Mouse (Mus musculus): ENCODE measurements around the gene Sox5. TPM values are rescaled to one million over a fixed set of nuclear protein-coding genes. Genes with fewer than 3 reads are reported as not detected.

Sox5 gene
- polyA plus RNA-seq, 1 experiment = 4.6 TPM

- H3K27ac ChIP-seq (replicated peaks; ENCODE audit: low read depth, low read length) = no peak overlapping the region
- no peak overlapping the region for H3K4me3 ChIP-seq (ENCODE audit: insufficient read depth, low read depth, low read length)
- H3K4me1 ChIP-seq (ENCODE audit: control insufficient read depth, insufficient read depth, insufficient read length, low read length) = no peaks in the 10 kb centered on the region
Observed at GRCm38 (mm10) chr6:144457500-144457899, 324.3 kb downstream of the Sox5 start.

GRCm38 (mm10) chr6:144454291-144455276 is 327.2 kb downstream of the Sox5 start:
- Histone ChIP-seq H3K4me1 (ENCODE audit: control insufficient read depth, insufficient read depth, insufficient read length, low read length) (no peaks in the 10 kb centered on the region), H3K27ac (replicated peaks; ENCODE audit: low read depth, low read length) (no peak overlapping the region), H3K4me3 (ENCODE audit: insufficient read depth, low read depth, low read length) (no peak overlapping the region)

GRCm38 (mm10) chr6:144453605-144454004 is 328.2 kb downstream of the Sox5 start:
- Histone ChIP-seq H3K27ac (replicated peaks; ENCODE audit: low read depth, low read length) (no peak overlapping the region), H3K4me3 (ENCODE audit: insufficient read depth, low read depth, low read length) (no peak overlapping the region), H3K4me1 (ENCODE audit: control insufficient read depth, insufficient read depth, insufficient read length, low read length) (no peaks in the 10 kb centered on the region)

DNA sequence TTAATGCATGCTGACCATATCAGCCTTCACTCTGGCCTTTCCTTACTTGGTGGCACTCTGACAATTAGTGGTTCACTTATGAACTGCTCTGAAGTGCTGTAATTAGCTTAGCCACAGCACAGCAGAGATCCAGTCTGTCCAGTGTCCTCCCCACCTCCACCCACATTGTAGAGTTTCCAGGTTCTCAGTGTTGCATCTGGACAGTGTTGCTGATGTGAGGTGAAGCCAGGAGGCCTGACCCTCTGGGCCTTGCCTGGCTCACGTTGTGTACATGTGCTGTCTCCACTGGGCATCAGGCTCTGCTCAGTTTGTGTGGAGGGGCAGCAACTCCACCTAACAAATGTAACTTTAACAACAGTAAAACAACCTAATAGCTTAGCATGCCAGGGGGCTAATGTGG is 328.6 kb downstream of the Sox5 start:
- no peak overlapping the region for H3K4me3 ChIP-seq (ENCODE audit: insufficient read depth, low read depth, low read length)
- H3K4me1 ChIP-seq (ENCODE audit: control insufficient read depth, insufficient read depth, insufficient read length, low read length) = no peaks in the 10 kb centered on the region
- H3K27ac ChIP-seq (replicated peaks; ENCODE audit: low read depth, low read length) = no peak overlapping the region

GRCm38 (mm10) chr6:144452200-144452977 is 329.4 kb downstream of the Sox5 start:
- Histone ChIP-seq H3K27ac (replicated peaks; ENCODE audit: low read depth, low read length) (no peak overlapping the region), H3K4me3 (ENCODE audit: insufficient read depth, low read depth, low read length) (no peak overlapping the region), H3K4me1 (ENCODE audit: control insufficient read depth, insufficient read depth, insufficient read length, low read length) (no peaks in the 10 kb centered on the region)

DNA sequence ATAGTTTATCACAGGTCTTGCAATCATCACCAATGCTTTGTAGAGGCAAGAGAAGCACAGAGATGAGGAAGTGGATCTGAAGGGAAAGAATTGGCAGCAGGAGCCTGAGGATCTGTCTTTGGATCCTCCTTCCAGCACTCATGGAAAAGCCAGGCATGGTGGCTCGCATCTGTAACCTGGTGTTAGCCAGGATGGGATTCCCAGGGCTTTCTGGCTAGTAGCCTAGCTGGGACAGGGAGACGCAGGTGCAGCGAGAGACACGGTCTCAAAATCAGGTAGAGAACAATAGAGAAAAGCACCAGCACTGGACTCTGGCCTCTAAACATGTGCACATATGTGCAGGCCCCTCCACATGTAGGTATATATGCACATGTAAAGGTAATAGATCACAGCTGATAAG is 330.1 kb downstream of the Sox5 start:
- Histone ChIP-seq H3K4me3 (ENCODE audit: insufficient read depth, low read depth, low read length) (no peak overlapping the region), H3K4me1 (ENCODE audit: control insufficient read depth, insufficient read depth, insufficient read length, low read length) (no peaks in the 10 kb centered on the region), H3K27ac (replicated peaks; ENCODE audit: low read depth, low read length) (no peak overlapping the region)

DNA sequence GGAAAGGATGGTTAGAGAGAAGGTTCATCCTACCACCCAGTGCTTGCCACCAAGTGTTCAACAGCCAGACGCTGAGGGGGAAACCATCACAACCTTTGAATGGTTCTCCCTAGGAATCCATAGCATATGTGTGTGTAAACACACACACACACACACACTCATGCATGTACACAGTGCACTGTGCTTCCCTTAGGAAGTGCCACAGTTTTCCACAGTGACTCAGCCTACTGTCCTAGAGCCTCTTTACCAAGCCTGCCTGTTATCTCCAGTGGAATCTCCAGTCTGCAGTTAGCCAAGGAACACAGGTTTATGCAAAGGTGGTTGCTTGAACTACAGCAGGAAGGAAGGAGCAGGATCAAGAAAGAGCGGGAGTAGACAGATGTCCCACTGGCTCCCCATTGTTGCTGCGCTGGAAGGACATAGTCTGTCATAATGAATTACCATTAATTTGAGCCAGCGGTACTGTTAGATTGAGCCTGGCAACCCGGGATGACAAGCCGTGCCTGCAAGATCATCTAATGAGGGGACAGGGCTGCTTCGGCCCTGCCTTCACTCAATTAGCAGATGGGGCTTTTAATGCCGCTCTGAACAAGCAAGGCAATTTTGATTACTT is 335.9 kb downstream of the Sox5 start:
- Histone ChIP-seq H3K4me1 (ENCODE audit: control insufficient read depth, insufficient read depth, insufficient read length, low read length) (no peaks in the 10 kb centered on the region), H3K27ac (replicated peaks; ENCODE audit: low read depth, low read length) (no peak overlapping the region), H3K4me3 (ENCODE audit: insufficient read depth, low read depth, low read length) (no peak overlapping the region)

DNA sequence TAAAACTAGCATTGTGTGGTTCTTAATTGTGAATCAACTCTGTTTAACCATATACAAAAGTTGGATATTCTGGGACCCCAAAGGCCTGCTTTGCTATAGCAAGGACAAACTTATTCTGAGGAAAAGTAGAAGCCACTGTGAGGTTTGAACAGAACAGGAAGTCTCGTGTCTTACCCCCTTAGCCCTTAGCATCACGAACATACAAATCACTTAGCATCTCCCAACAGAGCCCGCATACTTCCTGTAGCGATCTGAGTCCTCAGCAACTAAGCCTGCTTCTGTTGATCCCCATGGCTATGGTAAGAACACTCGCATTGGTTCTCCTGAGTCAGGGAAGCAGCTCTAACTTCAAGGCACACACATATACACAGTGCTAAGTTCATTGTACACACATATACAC is 337.4 kb downstream of the Sox5 start:
- Histone ChIP-seq H3K27ac (replicated peaks; ENCODE audit: low read depth, low read length) (no peak overlapping the region), H3K4me1 (ENCODE audit: control insufficient read depth, insufficient read depth, insufficient read length, low read length) (no peaks in the 10 kb centered on the region), H3K4me3 (ENCODE audit: insufficient read depth, low read depth, low read length) (no peak overlapping the region)

GRCm38 (mm10) chr6:144443681-144444080 is 338.1 kb downstream of the Sox5 start:
- Histone ChIP-seq H3K27ac (replicated peaks; ENCODE audit: low read depth, low read length) (no peak overlapping the region), H3K4me1 (ENCODE audit: control insufficient read depth, insufficient read depth, insufficient read length, low read length) (no peaks in the 10 kb centered on the region), H3K4me3 (ENCODE audit: insufficient read depth, low read depth, low read length) (no peak overlapping the region)

DNA sequence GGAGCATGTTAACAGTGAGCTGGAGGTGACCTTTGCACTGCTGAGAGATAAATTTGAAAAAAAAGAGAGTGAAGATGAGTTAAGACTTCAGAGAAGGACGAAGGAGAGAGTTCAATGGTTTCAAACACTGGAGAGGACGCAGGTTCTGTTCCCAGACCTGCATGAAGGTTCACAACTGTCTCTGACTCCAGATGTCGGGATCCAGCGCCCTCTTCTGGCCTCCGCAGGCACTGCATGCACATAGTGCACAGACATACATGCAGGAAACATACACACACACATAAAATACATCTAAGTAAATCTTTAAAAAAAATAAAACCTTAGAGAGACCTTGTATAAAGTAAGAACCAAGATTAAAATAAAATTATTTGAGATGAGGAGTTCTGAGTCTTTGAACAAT is 352.5 kb downstream of the Sox5 start:
- no peaks in the 10 kb centered on the region; the same call in 1 of the 2 replicates for H3K4me1 ChIP-seq (ENCODE audit: control insufficient read depth, insufficient read depth, insufficient read length, low read length)
- H3K4me3 ChIP-seq (ENCODE audit: insufficient read depth, low read depth, low read length) = no peak overlapping the region

GRCm38 (mm10) chr6:144408030-144408429 is 373.7 kb downstream of the Sox5 start:
- Histone ChIP-seq H3K27ac (replicated peaks; ENCODE audit: low read depth, low read length) (no peak overlapping the region), H3K4me3 (ENCODE audit: insufficient read depth, low read depth, low read length) (no peak overlapping the region), H3K4me1 (ENCODE audit: control insufficient read depth, insufficient read depth, insufficient read length, low read length) (no peaks in the 10 kb centered on the region)

More for the DNA sequence above, 352.5 kb downstream of the Sox5 start:
- H3K27ac ChIP-seq (replicated peaks; ENCODE audit: low read depth, low read length) = no peak overlapping the region

GRCm38 (mm10) chr6:144398115-144398514 is 383.7 kb downstream of the Sox5 start:
- Histone ChIP-seq H3K4me1 (ENCODE audit: control insufficient read depth, insufficient read depth, insufficient read length, low read length) (no peaks in the 10 kb centered on the region), H3K27ac (replicated peaks; ENCODE audit: low read depth, low read length) (no peak overlapping the region), H3K4me3 (ENCODE audit: insufficient read depth, low read depth, low read length) (no peak overlapping the region)

- Histone ChIP-seq H3K4me1 (ENCODE audit: control insufficient read depth, insufficient read depth, insufficient read length, low read length) (no peaks in the 10 kb centered on the region; the same call in 1 of the 2 replicates), H3K4me3 (ENCODE audit: insufficient read depth, low read depth, low read length) (no peak overlapping the region), H3K27ac (replicated peaks; ENCODE audit: low read depth, low read length) (no peak overlapping the region)
Observed at GRCm38 (mm10) chr6:144393151-144393550, 388.6 kb downstream of the Sox5 start.

DNA sequence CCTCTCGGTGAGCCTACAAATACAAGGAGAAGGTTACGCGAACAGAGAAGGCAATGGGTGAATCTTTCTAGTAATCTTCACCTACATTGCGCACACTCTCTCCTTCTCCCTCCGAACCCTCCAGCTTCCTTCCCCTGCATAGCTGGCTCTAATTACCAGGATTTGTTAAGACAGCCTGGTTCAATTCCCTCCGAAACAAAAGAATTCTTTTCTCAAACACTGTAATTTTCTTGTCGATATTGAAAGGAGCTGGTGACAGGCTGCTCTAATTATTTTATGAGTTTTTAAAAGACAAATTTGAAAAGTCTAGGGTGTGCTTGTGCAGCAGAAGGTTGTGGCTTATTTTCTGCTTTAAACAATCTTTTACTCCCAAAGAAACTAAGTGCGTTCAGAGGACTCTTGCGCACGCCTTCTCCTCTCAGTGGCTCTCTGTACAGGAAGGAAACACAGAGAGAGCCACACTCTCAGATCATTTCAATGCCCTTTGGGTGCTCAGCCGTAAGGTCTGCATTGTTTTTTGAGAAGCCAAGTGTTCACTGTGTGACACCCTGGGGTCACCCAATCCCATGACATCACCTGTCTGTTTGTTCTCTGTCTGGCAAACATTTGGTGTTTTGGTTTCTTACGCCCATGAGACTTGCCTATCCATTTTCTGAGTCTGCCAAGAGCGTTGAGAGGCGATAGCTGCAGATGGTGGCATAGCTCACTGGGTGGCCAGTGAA is 392.3 kb downstream of the Sox5 start:
- H3K4me3 ChIP-seq (ENCODE audit: insufficient read depth, low read depth, low read length) = no peak overlapping the region
- no peaks in the 10 kb centered on the region; the same call in 1 of the 2 replicates for H3K4me1 ChIP-seq (ENCODE audit: control insufficient read depth, insufficient read depth, insufficient read length, low read length)
- no peak overlapping the region for H3K27ac ChIP-seq (replicated peaks; ENCODE audit: low read depth, low read length)
